Mouse (Mus musculus) common myeloid progenitor, adult 5-6 weeks (primary cell): ENCODE measurements at regions not wholly inside any gene's neighbourhood (a gene's known extent, or its start where the extent isn't known, plus 50 kb on each side); places are given as distances from the start of the nearest gene placed in this dataset.
A peak's percentile ranks its signal among the peaks of the same experiment; 100 is the strongest.

ENCODE experiments used
- ATAC-seq: replicated peaks from 2 replicates; pipeline ENCODE4 v1.8.0; 2016; ENCODE audit warnings: low read depth, mild to moderate bottlenecking, moderate TSS enrichment, inconsistent platforms; ENCODE audit not compliant: poor library complexity, severe bottlenecking

- peak; percentile 62 for ATAC-seq
Measured at GRCm38 (mm10) chr2:66961808-66962519, 177.2 kb upstream of the Scn7a start.

- ATAC-seq, result no peak
Measured at GRCm38 (mm10) chr2:66941188-66941587, 156.5 kb upstream of the Scn7a start.

- no peak for ATAC-seq
Measured at GRCm38 (mm10) chr2:66898032-66898431, 113.3 kb upstream of the Scn7a start.

- no peak for ATAC-seq
Measured at GRCm38 (mm10) chr2:66867457-66868216, 82.9 kb upstream of the Scn7a start.
